Mouse (Mus musculus) adrenal gland, postnatal 0 days (tissue): ENCODE measurements around the gene Ptpra. TPM values are rescaled to one million over a fixed set of nuclear protein-coding genes. Genes with fewer than 3 reads are reported as not detected.

Experiments used
- microRNA-seq: library from miRNA; unstranded; fragments of <30 nt; microRNA quantifications from one replicate; pipeline ENCODE4, GENCODE M21; 2016; ENCODE audit warnings: borderline replicate concordance; ENCODE audit not compliant: insufficient number of aligned reads
- polyA plus RNA-seq: library from polyadenylated mRNA; unstranded; fragments of >200 nt; fragmentation: Nextera tagmentation; extraction: Ambion mirVana; gene quantifications from 2 replicates; pipeline ENCODE4 v1.2.1, GENCODE M21; 2015

Ptpra gene
- 81.1 and 88.3 TPM in 2 replicates for polyA plus RNA-seq

GRCm38 (mm10) chr2:130449794-130450433 is at the start of gene Ptpra:
TSS of gene Ptpra (plus strand) at chr2:130450278.

GRCm38 (mm10) chr2:130404939-130405338 is 45.1 kb upstream of the Ptpra start, which contains the start of the genes Gm28372 and 1700020A23Rik:
TSS of gene Gm28372 (plus strand) at chr2:130405239.
TSS of gene 1700020A23Rik (plus strand) at chr2:130405259.

GRCm38 (mm10) chr2:130406178-130406577 is 43.9 kb upstream of the Ptpra start, which contains the start of gene Tmem239:
TSS of gene Tmem239 (plus strand) at chr2:130406478.

GRCm38 (mm10) chr2:130424126-130424853 is 25.8 kb upstream of the Ptpra start, which contains the start of the genes Vps16 and Pced1a:
TSS of gene Vps16 (plus strand) at chr2:130424339.
TSS of gene Pced1a (minus strand) at chr2:130424701.

GRCm38 (mm10) chr2:130563212-130564055 is 113.4 kb downstream of the Ptpra start, which contains the start of gene Mrps26:
TSS of gene Mrps26 (plus strand) at chr2:130563742.

GRCm38 (mm10) chr2:130575873-130576272 is 125.8 kb downstream of the Ptpra start, which contains the start of gene Oxt:
TSS of gene Oxt (plus strand) at chr2:130576173.

GRCm38 (mm10) chr2:130582552-130582951 is 132.5 kb downstream of the Ptpra start, which contains the start of gene Avp:
TSS of gene Avp (minus strand) at chr2:130582554.

Small RNA genes lying within 50 kb of the gene (microRNA-seq; reads per million reads assigned to microRNA genes)
- gene Gm23876: not detected

Other genes starting within 250 kb of the Ptpra start
- 83.8 and 131 TPM in 2 replicates for gene Nop56, start 175.8 kb upstream of the Ptpra start, polyA plus RNA-seq
- 134 and 179 TPM in 2 replicates for gene Idh3b, start 165.7 kb upstream of the Ptpra start, polyA plus RNA-seq
- 3.4 and 4.7 TPM in 2 replicates for gene Ebf4, start 155.1 kb upstream of the Ptpra start, polyA plus RNA-seq
- gene Cpxm1, start 52.7 kb upstream of the Ptpra start, polyA plus RNA-seq: 26.7 and 37.1 TPM in 2 replicates
- gene Gm28372, start 45.0 kb upstream of the Ptpra start, polyA plus RNA-seq: not detected in 2 replicates
- 0.39 TPM in 1 of 2 replicates, not detected in the other for gene 1700020A23Rik, start 45.0 kb upstream of the Ptpra start, polyA plus RNA-seq
- gene Tmem239, start 43.8 kb upstream of the Ptpra start, polyA plus RNA-seq: 0.10 TPM in 1 of 2 replicates, not detected in the other
- gene Vps16, start 25.9 kb upstream of the Ptpra start, polyA plus RNA-seq: 39.7 and 58.6 TPM in 2 replicates
- 8.3 and 11.9 TPM in 2 replicates for gene Pced1a, start 25.6 kb upstream of the Ptpra start, polyA plus RNA-seq
- 69.6 and 92.3 TPM in 2 replicates for gene Mrps26, start 113.5 kb downstream of the Ptpra start, polyA plus RNA-seq
- 0.25 and 0.28 TPM in 2 replicates for gene Oxt, start 125.9 kb downstream of the Ptpra start, polyA plus RNA-seq
- not detected in 2 replicates for gene Avp, start 132.3 kb downstream of the Ptpra start, polyA plus RNA-seq
- 5.9 and 7.2 TPM in 2 replicates for gene Fastkd5, start 179.7 kb downstream of the Ptpra start, polyA plus RNA-seq
- 5.8 and 7.4 TPM in 2 replicates for gene Ubox5, start 179.8 kb downstream of the Ptpra start, polyA plus RNA-seq
- gene Lzts3, start 192.5 kb downstream of the Ptpra start, polyA plus RNA-seq: 1.9 and 3.1 TPM in 2 replicates
- 107 and 142 TPM in 2 replicates for gene Ddrgk1, start 214.4 kb downstream of the Ptpra start, polyA plus RNA-seq
- gene Itpa, start 217.3 kb downstream of the Ptpra start, polyA plus RNA-seq: 117 and 163 TPM in 2 replicates
- 0.47 and 2.6 TPM in 2 replicates for gene Slc4a11, start 247.2 kb downstream of the Ptpra start, polyA plus RNA-seq